Mouse (Mus musculus): ENCODE measurements around the gene Grin2c.

DNA sequence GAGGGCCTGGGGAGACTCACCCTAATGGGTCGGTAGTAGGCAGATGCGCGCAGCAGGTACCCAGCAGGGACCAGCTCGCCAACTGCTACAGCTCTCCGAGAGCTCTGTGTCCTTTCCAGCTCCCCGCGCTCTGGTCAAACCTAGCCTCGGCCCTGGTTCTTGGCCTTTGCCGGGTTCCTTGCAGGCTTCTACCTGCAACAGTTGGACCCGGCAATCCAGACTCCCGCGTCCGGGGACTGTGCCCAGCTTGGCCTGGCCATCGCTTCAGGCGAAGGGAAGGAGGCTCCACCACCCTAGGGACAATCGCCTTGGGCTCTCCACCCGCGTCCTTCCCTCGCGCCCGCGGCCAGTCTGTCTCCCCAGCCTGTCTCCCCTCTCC lies 654 bp downstream of the Grin2c start:
- TF ChIP-seq POLR2A (IDR thresholded peaks at IDR 0.05; ENCODE audit: borderline replicate concordance, extremely low read depth, insufficient read depth, insufficient read length, poor library complexity, severe bottlenecking), result no peak
- no peak for TF ChIP-seq CTCF (IDR thresholded peaks at IDR 0.05; ENCODE audit: borderline replicate concordance, extremely low read depth, insufficient read depth, insufficient read length)
